ENCODE assay signal across 15 mouse cellular contexts in genomic region chr12:102701691-102702207, GRCm38 (mm10). TPM values are rescaled to one million over a fixed set of nuclear protein-coding genes. Genes with fewer than 3 reads are reported as not detected.
DNase-seq lines count a peak whose midpoint lies in the region; ATAC-seq and TF ChIP-seq lines count a peak whose summit lies in the region.
"Had no signal": no experiment of that assay in that cellular context is flagged by ENCODE, and none has a peak within 500 bp of the region (broad histone marks: within the 10 kb centered on the region; RNA-seq: fewer than 3 reads in every experiment).

No protein-coding gene starts in this region.

- H3K27me3 ChIP-seq in midbrain, embryonic 10.5 days (ENCODE audit: low read depth, poor library complexity, severe bottlenecking), result peaks cover 17% of the 10 kb centered on the region
- H3K27me3 ChIP-seq in midbrain, embryonic 11.5 days (ENCODE audit: control insufficient read depth, insufficient read depth, low read length), result no peaks in the 10 kb centered on the region; the same call in 1 of the 2 replicates
- H3K27me3 ChIP-seq in forebrain, embryonic 15.5 days, result no peaks in the 10 kb centered on the region
- H3K27me3 ChIP-seq in hindbrain, postnatal 0 days (ENCODE audit: insufficient read depth, low read length), result no peaks in the 10 kb centered on the region
- no peaks in the 10 kb centered on the region for H3K27me3 ChIP-seq in neural tube, embryonic 14.5 days (ENCODE audit: control insufficient read depth, insufficient read depth, low read length)

- no peak overlapping the region for H3K9ac ChIP-seq in midbrain, embryonic 11.5 days (ENCODE audit: low read length)
- no peak overlapping the region for H3K9ac ChIP-seq in forebrain, embryonic 15.5 days (replicated peaks)
- no peak overlapping the region for H3K9ac ChIP-seq in hindbrain, postnatal 0 days (replicated peaks; ENCODE audit: low read length)
- no peak overlapping the region for H3K9ac ChIP-seq in neural tube, embryonic 14.5 days (replicated peaks; ENCODE audit: low read depth, low read length)
- H3K9ac ChIP-seq: liver, embryonic 12.5 days had no signal

- DNase-seq in midbrain, embryonic 10.5 days (ENCODE audit: low spot score), result no peak
- no peak for DNase-seq in midbrain, embryonic 11.5 days (ENCODE audit: low spot score, missing footprints)
- DNase-seq in hindbrain, postnatal 0 days (ENCODE audit: low spot score), result no peak
- no peak for DNase-seq in right cerebral cortex, postnatal 36 days (ENCODE audit: low spot score in 2 of 2)
- no peak for DNase-seq in testis, postnatal 14 days (ENCODE audit: low spot score)
- DNase-seq: right cerebral cortex, postnatal 25 days had no signal

- H3K4me2 ChIP-seq in midbrain, embryonic 11.5 days, result no peak overlapping the region
- peak overlapping the region; percentile 71 for H3K4me2 ChIP-seq in forebrain, embryonic 15.5 days (replicated peaks)
- peak overlapping the region; percentile 69 for H3K4me2 ChIP-seq in hindbrain, postnatal 0 days (ENCODE audit: low read depth, low read length)
- peak overlapping the region; percentile 71 for H3K4me2 ChIP-seq in neural tube, embryonic 14.5 days (ENCODE audit: low read depth, low read length)

- peak overlapping the region; percentile 29; the same call in 1 of the 2 replicates for H3K27ac ChIP-seq in midbrain, embryonic 10.5 days (replicated peaks)
- H3K27ac ChIP-seq in midbrain, embryonic 11.5 days (ENCODE audit: low read depth, low read length), result no peak overlapping the region
- peak overlapping the region; percentile 57; the same call in 1 of the 2 replicates for H3K27ac ChIP-seq in forebrain, embryonic 15.5 days (replicated peaks)
- H3K27ac ChIP-seq in hindbrain, postnatal 0 days, result no peak overlapping the region
- no peak overlapping the region for H3K27ac ChIP-seq in neural tube, embryonic 14.5 days (ENCODE audit: low read depth, low read length)
- H3K27ac ChIP-seq: heart, embryonic 13.5 days; liver, embryonic 12.5 days had no signal

- 0 out of 2 replicates have a peak overlapping the region, but pooled peaks have one; percentile 0 for H3K4me3 ChIP-seq in midbrain, embryonic 10.5 days
- no peak overlapping the region for H3K4me3 ChIP-seq in midbrain, embryonic 11.5 days (ENCODE audit: low read depth, low read length)
- peak overlapping the region; percentile 88; the same call in 1 of the 2 replicates for H3K4me3 ChIP-seq in forebrain, embryonic 15.5 days
- peak overlapping the region; percentile 71; the same call in 1 of the 2 replicates for H3K4me3 ChIP-seq in hindbrain, postnatal 0 days (ENCODE audit: low read length)
- H3K4me3 ChIP-seq in neural tube, embryonic 14.5 days (ENCODE audit: low read depth, low read length), result no peak overlapping the region
- H3K4me3 ChIP-seq: erythroblast, embryonic 14.5 days; liver, embryonic 12.5 days had no signal

- H3K9me3 ChIP-seq in midbrain, embryonic 10.5 days (replicated peaks), result no peaks in the 10 kb centered on the region
- no peaks in the 10 kb centered on the region for H3K9me3 ChIP-seq in midbrain, embryonic 11.5 days (ENCODE audit: control insufficient read depth, low read length)
- H3K9me3 ChIP-seq in forebrain, embryonic 15.5 days, result no peaks in the 10 kb centered on the region
- no peaks in the 10 kb centered on the region for H3K9me3 ChIP-seq in hindbrain, postnatal 0 days (ENCODE audit: low read length)
- no peaks in the 10 kb centered on the region for H3K9me3 ChIP-seq in neural tube, embryonic 14.5 days (ENCODE audit: control insufficient read depth, low read length)
- H3K9me3 ChIP-seq: heart, embryonic 13.5 days; liver, embryonic 12.5 days had no signal

- TF ChIP-seq CTCF in hindbrain, postnatal 0 days (IDR thresholded peaks at IDR 0.05; ENCODE audit: low read depth), result no peak

- WGBS in midbrain, embryonic 10.5 days, result 86% methylated on average over 5 of the region's 5 CpGs
- 89% methylated on average over 5 of the region's 5 CpGs for WGBS in midbrain, embryonic 11.5 days
- WGBS in forebrain, embryonic 15.5 days, result 96% methylated on average over 5 of the region's 5 CpGs
- WGBS in hindbrain, postnatal 0 days, result 89% methylated on average over 5 of the region's 5 CpGs
- WGBS in neural tube, embryonic 14.5 days, result 86% methylated on average over 5 of the region's 5 CpGs

- no peaks in the 10 kb centered on the region for H3K36me3 ChIP-seq in midbrain, embryonic 10.5 days
- H3K36me3 ChIP-seq in midbrain, embryonic 11.5 days (ENCODE audit: control insufficient read depth, insufficient read depth, low read length), result no peaks in the 10 kb centered on the region
- H3K36me3 ChIP-seq in forebrain, embryonic 15.5 days, result no peaks in the 10 kb centered on the region
- H3K36me3 ChIP-seq in hindbrain, postnatal 0 days (ENCODE audit: insufficient read depth, low read length), result no peaks in the 10 kb centered on the region
- H3K36me3 ChIP-seq in neural tube, embryonic 14.5 days (ENCODE audit: control insufficient read depth, insufficient read depth, low read length), result no peaks in the 10 kb centered on the region
- H3K36me3 ChIP-seq: heart, embryonic 13.5 days; liver, embryonic 12.5 days had no signal

- peaks cover 89% of the 10 kb centered on the region for H3K4me1 ChIP-seq in midbrain, embryonic 10.5 days
- H3K4me1 ChIP-seq in midbrain, embryonic 11.5 days (ENCODE audit: control insufficient read depth, insufficient read depth, low read length), result peaks cover 51% of the 10 kb centered on the region
- H3K4me1 ChIP-seq in forebrain, embryonic 15.5 days, result peaks cover 77% of the 10 kb centered on the region
- H3K4me1 ChIP-seq in hindbrain, postnatal 0 days (ENCODE audit: insufficient read depth, low read length), result peaks cover 17% of the 10 kb centered on the region
- peaks cover 43% of the 10 kb centered on the region for H3K4me1 ChIP-seq in neural tube, embryonic 14.5 days (ENCODE audit: control insufficient read depth, insufficient read depth, low read length)

- ATAC-seq in midbrain, embryonic 11.5 days (ENCODE audit: low FRiP score), result no peak
- no peak for ATAC-seq in forebrain, embryonic 15.5 days (replicated peaks)
- ATAC-seq in hindbrain, postnatal 0 days, result no peak
- ATAC-seq in neural tube, embryonic 14.5 days (ENCODE audit: low read depth), result no peak
- ATAC-seq: liver, embryonic 12.5 days had no signal

RNA-seq across cellular contexts. Expression of gene Itpk1, which starts 3.0 kb away (rescaled TPM):
- 16.1 and 16.9 TPM in 2 replicates for polyA plus RNA-seq in midbrain, embryonic 10.5 days (2016; fragmentation: Nextera tagmentation; extraction: Ambion mirVana)
- polyA plus RNA-seq in midbrain, embryonic 11.5 days (2014; fragmentation: Nextera tagmentation; extraction: Ambion mirVana), result 11.6 and 14.2 TPM in 2 replicates
- 58.7 and 59.1 TPM in 2 replicates for polyA plus RNA-seq in forebrain, embryonic 15.5 days (2015; fragmentation: Nextera tagmentation; extraction: Ambion mirVana)
- total RNA-seq in hindbrain, postnatal 0 days (2014; rRNA removed), result 69.0 and 73.9 TPM in 2 replicates
- polyA plus RNA-seq in hindbrain, postnatal 0 days (2015; fragmentation: Nextera tagmentation; extraction: Ambion mirVana), result 34.1 and 35.7 TPM in 2 replicates
- 34.8 and 40.6 TPM in 2 replicates for polyA plus RNA-seq in neural tube, embryonic 14.5 days (2014; fragmentation: Nextera tagmentation; extraction: Ambion mirVana)

RNA-seq across cellular contexts. Expression of gene Moap1, which starts 41.7 kb away (rescaled TPM):
- polyA plus RNA-seq in midbrain, embryonic 10.5 days (2016; fragmentation: Nextera tagmentation; extraction: Ambion mirVana), result 38.4 and 44.6 TPM in 2 replicates
- polyA plus RNA-seq in midbrain, embryonic 11.5 days (2014; fragmentation: Nextera tagmentation; extraction: Ambion mirVana), result 40.8 and 41.4 TPM in 2 replicates
- polyA plus RNA-seq in forebrain, embryonic 15.5 days (2015; fragmentation: Nextera tagmentation; extraction: Ambion mirVana), result 48.9 and 53.2 TPM in 2 replicates
- 13.9 and 20.7 TPM in 2 replicates for total RNA-seq in hindbrain, postnatal 0 days (2014; rRNA removed)
- polyA plus RNA-seq in hindbrain, postnatal 0 days (2015; fragmentation: Nextera tagmentation; extraction: Ambion mirVana), result 62.3 and 64.9 TPM in 2 replicates
- 68.8 and 81.1 TPM in 2 replicates for polyA plus RNA-seq in neural tube, embryonic 14.5 days (2014; fragmentation: Nextera tagmentation; extraction: Ambion mirVana)
- polyA plus RNA-seq: erythroblast, embryonic 14.5 days had no signal

RNA-seq across cellular contexts. Expression of gene Tmem251, which starts 41.8 kb away (rescaled TPM):
- polyA plus RNA-seq in midbrain, embryonic 10.5 days (2016; fragmentation: Nextera tagmentation; extraction: Ambion mirVana), result 13.2 and 14.0 TPM in 2 replicates
- 12.2 and 12.3 TPM in 2 replicates for polyA plus RNA-seq in midbrain, embryonic 11.5 days (2014; fragmentation: Nextera tagmentation; extraction: Ambion mirVana)
- 11.4 and 12.7 TPM in 2 replicates for polyA plus RNA-seq in forebrain, embryonic 15.5 days (2015; fragmentation: Nextera tagmentation; extraction: Ambion mirVana)
- 4.3 and 7.1 TPM in 2 replicates for total RNA-seq in hindbrain, postnatal 0 days (2014; rRNA removed)
- 11.2 and 12.2 TPM in 2 replicates for polyA plus RNA-seq in hindbrain, postnatal 0 days (2015; fragmentation: Nextera tagmentation; extraction: Ambion mirVana)
- polyA plus RNA-seq in neural tube, embryonic 14.5 days (2014; fragmentation: Nextera tagmentation; extraction: Ambion mirVana), result 12.4 and 12.6 TPM in 2 replicates

RNA-seq across cellular contexts. Expression of gene Gm28051, which starts 55.8 kb away (rescaled TPM):
- not detected in 2 replicates for polyA plus RNA-seq in midbrain, embryonic 10.5 days (2016; fragmentation: Nextera tagmentation; extraction: Ambion mirVana)
- polyA plus RNA-seq in midbrain, embryonic 11.5 days (2014; fragmentation: Nextera tagmentation; extraction: Ambion mirVana), result not detected in 2 replicates
- polyA plus RNA-seq in forebrain, embryonic 15.5 days (2015; fragmentation: Nextera tagmentation; extraction: Ambion mirVana), result not detected in 2 replicates
- not detected in 2 replicates for total RNA-seq in hindbrain, postnatal 0 days (2014; rRNA removed)
- polyA plus RNA-seq in hindbrain, postnatal 0 days (2015; fragmentation: Nextera tagmentation; extraction: Ambion mirVana), result not detected in 2 replicates
- polyA plus RNA-seq in neural tube, embryonic 14.5 days (2014; fragmentation: Nextera tagmentation; extraction: Ambion mirVana), result not detected in 2 replicates
- total RNA-seq: adrenal gland, postnatal 10 days; gastrocnemius, postnatal 10 days; left cerebral cortex, postnatal 10 days had no signal
- polyA plus RNA-seq: erythroblast, embryonic 14.5 days; heart, embryonic 13.5 days; stomach, embryonic 16.5 days had no signal

RNA-seq across cellular contexts. Expression of gene Gon7, which starts 55.9 kb away (rescaled TPM):
- 50.3 and 52.7 TPM in 2 replicates for polyA plus RNA-seq in midbrain, embryonic 10.5 days (2016; fragmentation: Nextera tagmentation; extraction: Ambion mirVana)
- 47.7 and 52.6 TPM in 2 replicates for polyA plus RNA-seq in midbrain, embryonic 11.5 days (2014; fragmentation: Nextera tagmentation; extraction: Ambion mirVana)
- 42.4 and 45.4 TPM in 2 replicates for polyA plus RNA-seq in forebrain, embryonic 15.5 days (2015; fragmentation: Nextera tagmentation; extraction: Ambion mirVana)
- 10.2 and 10.8 TPM in 2 replicates for total RNA-seq in hindbrain, postnatal 0 days (2014; rRNA removed)
- 31.4 and 33.9 TPM in 2 replicates for polyA plus RNA-seq in hindbrain, postnatal 0 days (2015; fragmentation: Nextera tagmentation; extraction: Ambion mirVana)
- polyA plus RNA-seq in neural tube, embryonic 14.5 days (2014; fragmentation: Nextera tagmentation; extraction: Ambion mirVana), result 46.9 and 54.2 TPM in 2 replicates

Comparison
In these comparisons a context has a peak if more than half of its experiments do, and no peak if none do; other contexts are left out.
1. H3K27ac ChIP-seq: peak in midbrain, embryonic 10.5 days (single experiment) and forebrain, embryonic 15.5 days (single experiment); none in midbrain, embryonic 11.5 days (single experiment), hindbrain, postnatal 0 days (single experiment) and neural tube, embryonic 14.5 days (single experiment).
2. H3K4me3 ChIP-seq: peak in midbrain, embryonic 10.5 days (single experiment), forebrain, embryonic 15.5 days (single experiment) and hindbrain, postnatal 0 days (single experiment); none in midbrain, embryonic 11.5 days (single experiment) and neural tube, embryonic 14.5 days (single experiment).